Mouse (Mus musculus) heart, adult 2 months (tissue): ENCODE data around the gene Etv2.

ENCODE experiments used
- CTCF ChIP-seq: fragments of 200-600 bp; IDR thresholded peaks from 2 replicates; pipeline ENCODE4 v1.8.1; 2022; ENCODE audit warnings: antibody characterized with exemption, mild to moderate bottlenecking, moderate library complexity
- EP300 ChIP-seq: fragments of 200-500 bp; IDR thresholded peaks from 2 replicates; pipeline ENCODE4 v1.6.1; 2011; ENCODE audit warnings: low read depth, low read length, control low read depth; ENCODE audit not compliant: insufficient read depth
- POLR2A ChIP-seq: fragments of 200-500 bp; IDR thresholded peaks from 2 replicates; pipeline ENCODE4 v1.6.1; 2011; ENCODE audit warnings: mild to moderate bottlenecking, low read depth, low read length, control low read depth; ENCODE audit not compliant: insufficient read depth

- no peak for TF ChIP-seq CTCF
- TF ChIP-seq POLR2A = no peak
- no peak for TF ChIP-seq EP300
Measured at GRCm38 (mm10) chr7:30596093-30596492, 39.6 kb downstream of the Etv2 start.
